In genomic region chr1:156778977-156779376, GRCm38 (mm10) we compare ENCODE assay signal across 10 mouse cellular contexts. TPM values are rescaled to one million over a fixed set of nuclear protein-coding genes. Genes with fewer than 3 reads are reported as not detected.
DNase-seq lines count a peak whose midpoint lies in the region; ATAC-seq and TF ChIP-seq lines count a peak whose summit lies in the region.
"Had no signal": no experiment of that assay in that cellular context is flagged by ENCODE, and none has a peak within 500 bp of the region (broad histone marks: within the 10 kb centered on the region; RNA-seq: fewer than 3 reads in every experiment).

No protein-coding gene starts in this region.

- 28% methylated on average over 6 of the region's 6 CpGs for WGBS in hindbrain, embryonic 13.5 days
- 27% methylated on average over 6 of the region's 6 CpGs for WGBS in hindbrain, embryonic 12.5 days
- WGBS in embryonic facial prominence, embryonic 14.5 days, result 29% methylated on average over 6 of the region's 6 CpGs
- 16% methylated on average over 6 of the region's 6 CpGs for WGBS in limb, embryonic 14.5 days

- H3K9ac ChIP-seq in hindbrain, embryonic 13.5 days, result 0 out of 2 replicates have a peak overlapping the region, but pooled peaks have one; percentile 24
- no peak overlapping the region for H3K9ac ChIP-seq in hindbrain, embryonic 12.5 days
- no peak overlapping the region for H3K9ac ChIP-seq in embryonic facial prominence, embryonic 14.5 days (ENCODE audit: low read depth, low read length)
- H3K9ac ChIP-seq in limb, embryonic 14.5 days (ENCODE audit: low read depth, low read length, severe bottlenecking), result peak overlapping the region; percentile 31; the same call in 1 of the 2 replicates

- no peak overlapping the region for H3K4me2 ChIP-seq in hindbrain, embryonic 13.5 days
- H3K4me2 ChIP-seq in hindbrain, embryonic 12.5 days (replicated peaks), result no peak overlapping the region
- H3K4me2 ChIP-seq in embryonic facial prominence, embryonic 14.5 days (ENCODE audit: low read depth, low read length), result no peak overlapping the region
- H3K4me2 ChIP-seq in limb, embryonic 14.5 days (replicated peaks; ENCODE audit: low read depth, low read length, severe bottlenecking), result no peak overlapping the region; the same call in 1 of the 2 replicates

- H3K4me3 ChIP-seq in hindbrain, embryonic 13.5 days, result no peak overlapping the region
- H3K4me3 ChIP-seq in hindbrain, embryonic 12.5 days, result no peak overlapping the region
- H3K4me3 ChIP-seq in embryonic facial prominence, embryonic 14.5 days (ENCODE audit: low read depth, low read length), result no peak overlapping the region
- no peak overlapping the region for H3K4me3 ChIP-seq in limb, embryonic 14.5 days (replicated peaks; ENCODE audit: low read length)

- no peak; the same call in 1 of the 2 replicates for ATAC-seq in hindbrain, embryonic 13.5 days (ENCODE audit: low FRiP score)
- ATAC-seq in hindbrain, embryonic 12.5 days (ENCODE audit: low FRiP score), result no peak
- peak; percentile 17 for ATAC-seq in embryonic facial prominence, embryonic 14.5 days (ENCODE audit: low read depth)
- peak; percentile 32; the same call in 1 of the 2 replicates for ATAC-seq in limb, embryonic 14.5 days (ENCODE audit: low FRiP score, low read depth)

- peak; percentile 63 for DNase-seq in embryo, embryonic 10 days (ENCODE audit: low spot score)
- peak; percentile 70 for DNase-seq in embryonic facial prominence, embryonic 14.5 days (ENCODE audit: low spot score)
- DNase-seq in limb, embryonic 14.5 days (ENCODE audit: low spot score), result peak; percentile 64
- DNase-seq in left cerebral cortex, adult 8-10 months (ENCODE audit: low spot score in 2 of 2), result no peak
- DNase-seq in urinary bladder, adult 18-20 months (ENCODE audit: low spot score in 2 of 2), result no peak
- DNase-seq: kidney, adult 9 months; right cerebral cortex, adult 18-20 months had no signal

- H3K36me3 ChIP-seq in hindbrain, embryonic 13.5 days, result no peaks in the 10 kb centered on the region
- H3K36me3 ChIP-seq in hindbrain, embryonic 12.5 days, result no peaks in the 10 kb centered on the region
- H3K36me3 ChIP-seq in embryonic facial prominence, embryonic 14.5 days (ENCODE audit: control insufficient read depth, insufficient read depth, low read length), result no peaks in the 10 kb centered on the region
- no peaks in the 10 kb centered on the region for H3K36me3 ChIP-seq in limb, embryonic 14.5 days (ENCODE audit: control insufficient read depth, insufficient read depth, low read length)

- H3K4me1 ChIP-seq in hindbrain, embryonic 13.5 days (replicated peaks), result peaks cover 39% of the 10 kb centered on the region
- peaks cover 38% of the 10 kb centered on the region for H3K4me1 ChIP-seq in hindbrain, embryonic 12.5 days
- peaks cover 36% of the 10 kb centered on the region for H3K4me1 ChIP-seq in embryonic facial prominence, embryonic 14.5 days (ENCODE audit: control insufficient read depth, insufficient read depth, low read length)
- peaks cover 51% of the 10 kb centered on the region for H3K4me1 ChIP-seq in limb, embryonic 14.5 days (ENCODE audit: control insufficient read depth, insufficient read depth, low read length)

- H3K27ac ChIP-seq in hindbrain, embryonic 13.5 days, result no peak overlapping the region
- no peak overlapping the region for H3K27ac ChIP-seq in hindbrain, embryonic 12.5 days
- H3K27ac ChIP-seq in embryonic facial prominence, embryonic 14.5 days (replicated peaks; ENCODE audit: low read depth, low read length), result peak overlapping the region; percentile 92
- peak overlapping the region; percentile 89 for H3K27ac ChIP-seq in limb, embryonic 14.5 days (replicated peaks; ENCODE audit: low read depth, low read length)

- TF ChIP-seq POLR2A in limb, embryonic 14.5 days (IDR thresholded peaks at IDR 0.05; ENCODE audit: borderline replicate concordance, extremely low read depth, insufficient read depth, insufficient read length), result no peak

- H3K9me3 ChIP-seq in hindbrain, embryonic 13.5 days, result no peaks in the 10 kb centered on the region
- H3K9me3 ChIP-seq in hindbrain, embryonic 12.5 days (replicated peaks), result no peaks in the 10 kb centered on the region
- H3K9me3 ChIP-seq in embryonic facial prominence, embryonic 14.5 days (ENCODE audit: control insufficient read depth, low read length), result no peaks in the 10 kb centered on the region
- no peaks in the 10 kb centered on the region for H3K9me3 ChIP-seq in limb, embryonic 14.5 days (ENCODE audit: control insufficient read depth, low read length)

- no peaks in the 10 kb centered on the region for H3K27me3 ChIP-seq in hindbrain, embryonic 13.5 days
- H3K27me3 ChIP-seq in hindbrain, embryonic 12.5 days, result no peaks in the 10 kb centered on the region; the same call in 1 of the 2 replicates
- H3K27me3 ChIP-seq in embryonic facial prominence, embryonic 14.5 days (replicated peaks; ENCODE audit: control insufficient read depth, insufficient read depth, low read length), result no peaks in the 10 kb centered on the region
- no peaks in the 10 kb centered on the region for H3K27me3 ChIP-seq in limb, embryonic 14.5 days (ENCODE audit: control insufficient read depth, insufficient read depth, low read length)

RNA-seq across cellular contexts. Expression of gene Angptl1, which starts 59.4 kb away (rescaled TPM):
- polyA plus RNA-seq in hindbrain, embryonic 13.5 days (2015; fragmentation: Nextera tagmentation; extraction: Ambion mirVana), result 3.0 and 4.4 TPM in 2 replicates
- polyA plus RNA-seq in hindbrain, embryonic 12.5 days (2016; fragmentation: Nextera tagmentation; extraction: Ambion mirVana), result 9.4 and 14.0 TPM in 2 replicates
- 72.0 TPM in 2 replicates for polyA plus RNA-seq in embryonic facial prominence, embryonic 14.5 days (2014; fragmentation: Nextera tagmentation; extraction: Ambion mirVana)
- polyA plus RNA-seq in limb, embryonic 14.5 days (2012; rRNA removed), result 92.9 and 117 TPM in 2 replicates
- 92.4 and 95.5 TPM in 2 replicates for polyA plus RNA-seq in limb, embryonic 14.5 days (2014; fragmentation: Nextera tagmentation; extraction: Ambion mirVana)
- 1 to 10 TPM in 1 of 4 experiments, under 1 TPM in 3; 0.27 to 1.2 (median 0.43) TPM for total RNA-seq in left cerebral cortex, adult 8-10 months (2022)
- total RNA-seq: common myeloid progenitor, adult 5-6 weeks had no signal

Comparison
In these comparisons a context has a peak if more than half of its experiments do, and no peak if none do; other contexts are left out.
1. H3K9ac ChIP-seq: peak in hindbrain, embryonic 13.5 days (single experiment) and limb, embryonic 14.5 days (single experiment); none in hindbrain, embryonic 12.5 days (single experiment) and embryonic facial prominence, embryonic 14.5 days (single experiment).
2. ATAC-seq: peak in embryonic facial prominence, embryonic 14.5 days (single experiment) and limb, embryonic 14.5 days (single experiment); none in hindbrain, embryonic 13.5 days (single experiment) and hindbrain, embryonic 12.5 days (single experiment).
3. H3K27ac ChIP-seq: peak in embryonic facial prominence, embryonic 14.5 days (single experiment) and limb, embryonic 14.5 days (single experiment); none in hindbrain, embryonic 13.5 days (single experiment) and hindbrain, embryonic 12.5 days (single experiment).
4. DNase-seq: peak in embryo, embryonic 10 days (single experiment), embryonic facial prominence, embryonic 14.5 days (single experiment) and limb, embryonic 14.5 days (single experiment); none in left cerebral cortex, adult 8-10 months (0 of 2) and urinary bladder, adult 18-20 months (0 of 2).